Mouse (Mus musculus): Measurements from ENCODE around the gene Map1a.

DNA sequence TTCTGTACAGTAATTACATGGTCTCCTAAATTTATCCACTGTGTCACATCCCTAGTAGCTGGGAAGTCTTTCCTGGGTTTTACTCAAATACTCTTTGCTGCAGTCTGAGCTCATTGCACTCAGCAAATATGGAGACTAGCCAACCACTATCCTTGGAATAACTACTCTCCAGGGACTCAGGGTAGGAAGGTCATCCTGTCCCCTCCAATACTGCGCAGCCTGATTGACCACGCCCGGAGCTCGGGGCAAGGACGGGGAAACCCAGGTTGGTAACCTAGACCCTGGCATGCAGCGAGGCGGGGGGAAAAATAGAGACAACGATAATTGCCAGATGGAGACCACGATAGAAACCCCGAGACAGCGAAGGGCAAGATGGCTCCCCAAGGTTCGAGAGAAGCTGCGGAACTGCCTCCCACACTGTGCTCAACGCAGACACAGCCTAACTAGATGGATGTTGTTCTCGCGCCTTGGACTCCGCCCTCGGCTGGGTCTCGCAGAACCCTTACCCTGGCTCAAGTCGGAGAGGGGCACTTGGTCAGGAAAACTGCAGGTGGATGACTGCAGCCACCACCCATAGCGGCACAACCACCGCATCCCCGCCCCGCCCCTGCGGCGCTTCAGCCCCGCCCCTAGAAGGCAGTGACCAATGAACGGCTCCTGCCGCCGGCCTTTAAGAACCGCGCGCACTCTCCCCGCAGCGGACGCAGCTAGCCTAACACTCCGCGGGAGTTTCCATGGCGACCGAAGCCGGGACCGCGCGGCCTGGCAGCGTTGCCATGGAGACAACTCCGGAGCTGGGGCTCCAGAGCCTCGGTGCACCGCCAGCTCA lies at the start of gene Map1a:
- no peak for TF ChIP-seq ZNF384 (IDR thresholded peaks at IDR 0.05; ENCODE audit: low read depth, low read length)
- TF ChIP-seq MAFK (IDR thresholded peaks at IDR 0.05; ENCODE audit: insufficient read depth, low read depth, low read length): no peak

All from ES-E14 (cell line).